Mouse (Mus musculus): ENCODE results near the gene Coro2a.

- TF ChIP-seq CTCF (conservative IDR thresholded peaks at IDR 0.05; ENCODE audit: low read length) (no peak), NANOG (IDR thresholded peaks at IDR 0.05; ENCODE audit: borderline replicate concordance, low read length) (no peak), POU5F1 (IDR thresholded peaks at IDR 0.05; ENCODE audit: borderline replicate concordance, low read length) (no peak)
Measured at GRCm38 (mm10) chr4:46620946-46621345, 18.9 kb upstream of the Coro2a start.

All from E14TG2a.4 (cell line).